Mouse (Mus musculus): Measurements from ENCODE around the gene Cachd1.

Gene Cachd1

DNA sequence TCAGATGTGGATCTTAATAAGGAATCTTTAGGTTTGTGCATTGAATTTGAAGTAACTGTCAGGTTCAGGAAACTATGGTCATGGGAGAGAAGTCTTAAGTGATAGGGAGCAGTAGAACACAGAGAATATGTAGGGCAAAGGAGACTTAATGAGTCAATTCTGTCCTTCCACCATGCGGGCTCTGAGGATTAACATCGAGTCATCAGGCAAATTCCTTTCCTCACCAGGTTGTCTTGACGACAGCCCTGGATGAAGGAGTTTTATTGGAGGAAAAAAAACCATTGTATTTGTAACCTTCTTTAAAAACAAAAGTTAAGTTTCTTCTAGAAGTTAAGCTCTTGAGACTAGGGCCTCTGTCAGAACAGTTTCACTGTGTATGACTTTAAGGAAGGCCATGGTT, 100.9 kb downstream of the Cachd1 start:
- DNase-seq = no peak

DNA sequence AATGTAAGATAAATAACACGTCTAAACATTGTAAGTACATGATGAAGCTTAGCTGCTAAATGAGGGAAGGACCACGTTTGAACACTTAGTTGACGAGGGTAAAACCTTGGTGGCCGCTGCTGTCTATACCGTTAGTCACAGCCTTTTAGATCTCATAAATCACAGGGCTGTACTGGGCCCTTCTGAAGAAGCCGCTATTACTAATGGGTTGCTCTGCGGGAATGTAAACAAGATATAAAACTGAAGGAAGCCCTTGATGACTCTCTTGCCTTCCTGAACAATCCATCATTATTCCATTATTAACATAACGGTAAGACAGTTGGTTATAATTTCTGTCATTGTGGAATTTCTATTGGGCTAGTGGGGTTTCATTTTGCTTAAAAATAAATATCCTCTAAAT, 102.9 kb downstream of the Cachd1 start:
- no peak for DNase-seq

DNA sequence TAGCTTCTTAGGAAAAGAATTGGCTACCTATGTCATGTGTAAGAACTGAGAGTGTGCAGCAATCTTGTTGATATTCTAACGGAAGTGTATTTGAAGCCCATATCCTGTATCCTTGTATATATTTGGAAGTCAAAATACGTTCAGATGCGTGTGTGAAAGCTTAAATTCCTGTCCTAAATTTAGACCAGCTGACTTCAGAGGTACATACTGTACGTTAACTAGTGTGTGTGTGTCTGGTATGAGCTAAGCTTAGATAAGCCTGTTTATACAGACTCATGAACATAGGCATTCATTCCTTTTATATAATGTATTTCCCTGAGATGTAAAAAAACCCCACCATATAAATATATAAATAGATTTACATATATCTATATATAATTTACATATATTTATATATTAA, 103.6 kb downstream of the Cachd1 start:
- DNase-seq = no peak

DNA sequence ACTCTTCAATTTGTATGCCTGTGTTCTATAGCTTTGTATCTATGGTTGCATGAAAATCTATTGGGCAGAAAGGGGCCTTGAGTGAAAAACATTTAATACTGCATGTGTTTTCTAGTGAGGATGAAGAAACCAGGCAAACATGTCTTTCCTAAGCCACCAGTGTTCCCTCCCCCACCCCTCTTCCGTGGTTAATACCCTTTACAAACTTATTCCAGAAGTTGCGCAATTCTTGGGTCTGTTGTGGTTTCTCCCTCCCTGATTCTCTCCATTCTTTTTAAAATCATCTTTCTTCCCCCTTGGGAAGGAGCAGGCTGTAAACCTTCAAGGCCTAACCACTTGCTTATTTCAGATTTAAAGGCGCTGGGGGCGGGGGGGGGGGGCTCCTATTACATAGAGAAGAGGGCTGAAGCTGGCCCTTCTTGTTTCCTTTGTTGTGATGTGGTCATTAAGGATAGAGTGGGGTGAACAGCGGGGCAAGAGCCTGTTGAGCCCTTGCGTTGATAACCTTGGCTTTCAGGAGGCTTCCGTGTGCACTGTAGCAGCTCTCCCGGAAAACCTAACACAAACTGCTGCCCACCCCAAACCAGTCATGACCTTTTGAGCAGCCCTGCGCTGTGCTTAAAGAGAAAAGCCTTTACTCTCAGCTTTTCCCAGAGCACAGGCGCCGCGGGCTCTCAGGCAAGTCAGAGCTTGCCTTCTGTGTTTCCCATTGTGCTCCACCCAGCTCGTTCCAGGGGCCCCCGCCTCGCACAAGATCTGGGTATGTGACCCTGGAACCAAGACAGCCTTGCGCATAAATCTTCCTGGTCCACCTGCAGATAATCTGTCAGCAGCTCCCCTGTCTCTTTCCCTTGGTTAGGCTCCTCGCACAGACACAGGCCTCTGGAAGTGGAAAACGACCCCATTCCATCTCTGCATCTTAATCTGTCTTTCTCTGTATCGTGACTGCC, 109.6 kb downstream of the Cachd1 start:
- DNase-seq = peak; percentile 55 to 60

DNA sequence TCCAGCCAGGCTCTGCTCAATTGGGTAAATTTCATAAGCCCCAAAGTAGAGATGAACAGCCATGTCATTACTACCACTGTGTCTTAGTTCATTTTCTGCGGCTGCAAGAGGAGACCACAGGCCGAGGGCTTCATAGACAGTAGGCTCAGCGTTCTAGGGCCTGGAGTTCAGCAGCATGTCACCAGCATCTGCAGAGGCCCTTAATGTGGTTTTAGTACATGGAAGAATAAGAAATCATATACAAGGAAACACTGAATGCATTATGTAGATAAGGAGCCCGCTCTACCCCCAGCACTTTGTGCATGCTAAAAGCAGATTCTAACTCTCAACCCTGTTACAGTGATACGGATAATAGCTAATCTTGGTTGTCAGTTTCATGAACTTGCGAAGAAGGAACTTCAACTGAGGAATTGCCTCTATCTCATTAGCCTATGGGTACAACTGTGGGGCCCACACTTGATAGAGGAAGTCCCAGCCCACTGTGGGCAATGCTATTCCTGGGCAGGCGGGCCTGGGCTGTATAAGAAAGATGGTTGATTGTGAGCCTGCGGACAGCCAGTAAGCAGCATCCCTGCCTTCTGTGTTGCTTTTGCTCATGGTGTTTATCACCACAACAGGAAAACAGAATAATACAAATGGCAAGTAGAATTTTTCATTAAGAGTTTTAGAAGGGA, 110.4 kb downstream of the Cachd1 start:
- no peak for DNase-seq

DNA sequence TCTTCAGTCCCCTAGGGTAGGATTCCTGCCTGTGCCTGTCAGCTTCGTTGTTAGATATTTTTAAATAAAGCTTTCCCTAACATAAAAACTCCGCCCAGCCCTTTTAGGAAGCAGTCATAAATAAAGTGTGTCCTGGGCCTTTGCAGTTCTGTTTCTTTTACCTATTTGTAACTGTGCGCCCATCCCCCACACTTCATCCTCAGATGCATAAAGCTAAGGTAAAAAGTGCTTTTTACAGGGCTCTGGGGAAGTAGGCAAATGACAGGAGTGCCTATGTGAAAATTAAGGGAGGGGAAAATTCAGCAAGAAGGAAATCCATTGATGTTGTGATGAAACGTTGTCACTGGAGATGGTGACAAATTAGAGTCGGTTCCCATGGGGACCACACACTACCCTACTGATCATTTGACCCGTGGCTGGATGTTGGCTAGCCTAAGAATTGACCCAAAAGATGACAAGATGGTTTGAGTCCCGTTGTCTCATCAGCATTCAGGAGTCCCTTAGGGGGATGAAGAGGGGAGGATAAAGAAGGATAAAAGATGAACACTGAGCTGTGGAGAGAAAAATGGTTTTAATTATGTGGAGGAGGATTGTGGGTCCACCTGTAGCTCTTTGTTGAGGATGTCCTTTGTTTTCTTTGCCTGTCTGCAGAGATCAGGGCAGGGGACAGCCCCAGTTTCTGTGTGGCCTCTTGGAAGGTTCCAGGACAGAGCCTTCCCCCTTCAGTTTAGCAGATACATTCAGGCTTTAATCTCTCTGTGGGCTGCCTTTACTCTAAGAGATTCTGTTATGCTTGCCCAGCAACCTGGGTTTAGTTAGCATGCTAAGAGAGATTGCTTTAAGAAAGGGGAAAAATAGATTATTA, 113.9 kb downstream of the Cachd1 start:
- no peak for DNase-seq

DNA sequence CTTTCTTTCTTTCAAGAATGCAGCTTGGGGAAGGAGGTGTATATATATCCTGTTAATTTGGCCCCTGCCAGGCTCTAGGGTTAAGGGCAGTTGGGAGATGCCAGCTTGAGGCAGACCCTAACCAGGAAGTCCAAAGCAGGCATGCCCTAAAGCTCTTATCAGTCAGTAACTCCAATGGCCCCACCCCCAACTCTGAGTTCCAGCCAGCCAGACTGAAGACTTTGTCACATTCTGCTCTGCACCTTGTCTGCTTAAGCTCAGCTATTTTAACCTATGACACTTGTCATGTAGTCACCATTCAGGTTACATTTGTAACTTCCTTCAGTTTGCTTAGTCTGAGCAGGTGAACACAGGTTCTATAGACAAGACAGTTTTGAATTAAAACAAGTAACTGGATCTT, 117.3 kb downstream of the Cachd1 start:
- DNase-seq = no peak

DNA sequence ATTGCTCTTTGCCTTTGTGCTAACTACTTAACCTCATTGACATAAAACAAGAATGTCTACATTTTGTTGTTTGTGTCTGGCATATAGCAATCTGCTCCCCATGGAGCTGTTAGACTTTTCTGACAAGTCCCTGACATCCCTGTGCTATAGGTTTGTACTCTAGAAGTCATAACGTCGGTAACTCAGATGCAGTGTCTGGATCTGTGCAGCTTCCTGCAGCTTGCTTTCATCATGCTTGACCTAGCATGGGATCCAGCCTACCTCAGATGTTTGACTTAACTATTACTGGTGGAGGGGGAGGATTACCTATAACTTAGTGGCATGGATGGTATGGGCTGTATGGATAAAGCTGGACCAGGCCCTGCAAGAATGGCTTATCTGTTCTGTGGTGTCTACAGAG, 117.7 kb downstream of the Cachd1 start:
- DNase-seq = no peak

DNA sequence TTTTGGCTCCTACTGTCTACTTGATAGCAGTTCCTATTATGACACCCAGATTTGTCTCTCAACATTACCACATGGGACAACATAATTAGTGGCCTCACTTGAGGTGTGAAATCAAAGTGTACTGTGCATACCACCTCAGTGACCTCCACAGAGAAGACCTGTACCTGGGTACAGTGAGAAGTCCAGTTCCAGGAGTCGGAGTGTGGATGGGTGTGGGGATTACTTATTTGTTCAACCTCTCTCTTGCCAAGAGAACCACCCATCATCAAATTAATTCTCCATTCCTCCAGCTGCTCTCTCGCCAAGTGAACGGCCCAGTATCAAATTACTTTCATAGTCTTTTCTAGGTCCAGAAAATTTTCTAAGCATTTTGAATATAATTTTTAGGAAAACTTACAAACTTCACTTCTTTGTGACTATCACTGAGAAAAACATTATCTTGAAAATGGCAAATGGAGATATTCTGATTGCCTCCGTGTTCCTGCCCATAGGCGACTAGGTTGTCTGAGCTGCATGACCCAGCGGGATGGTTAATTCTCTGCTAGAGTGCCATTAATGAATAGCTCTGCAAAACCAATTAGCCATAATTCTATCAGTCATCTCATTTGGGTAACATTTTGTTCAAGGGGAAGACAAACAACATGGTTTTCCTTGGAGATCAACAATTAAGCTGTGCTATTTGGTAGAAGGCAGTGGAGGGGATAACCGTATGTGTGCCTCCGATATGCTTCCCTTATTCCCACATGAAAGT, 120.0 kb downstream of the Cachd1 start:
- no peak for DNase-seq

DNA sequence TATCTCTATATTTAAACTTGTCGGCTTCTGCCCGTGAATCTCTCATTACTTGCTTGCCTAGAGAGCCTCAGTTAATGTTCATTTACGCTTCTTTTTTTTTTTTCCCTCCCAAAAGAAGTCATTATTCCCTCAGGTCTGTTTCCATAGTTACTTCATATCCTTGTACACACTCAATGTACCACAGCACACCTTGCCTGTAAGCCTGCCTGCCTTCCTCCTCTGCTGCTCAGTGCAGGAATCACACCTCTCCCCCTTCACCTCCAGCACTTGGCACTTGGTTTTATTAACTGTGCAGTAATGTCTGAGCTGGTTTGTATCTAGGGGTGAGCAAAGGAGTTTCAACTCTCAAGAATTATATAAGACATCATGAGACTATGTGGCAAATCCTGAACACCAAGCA, 121.5 kb downstream of the Cachd1 start:
- no peak for DNase-seq

DNA sequence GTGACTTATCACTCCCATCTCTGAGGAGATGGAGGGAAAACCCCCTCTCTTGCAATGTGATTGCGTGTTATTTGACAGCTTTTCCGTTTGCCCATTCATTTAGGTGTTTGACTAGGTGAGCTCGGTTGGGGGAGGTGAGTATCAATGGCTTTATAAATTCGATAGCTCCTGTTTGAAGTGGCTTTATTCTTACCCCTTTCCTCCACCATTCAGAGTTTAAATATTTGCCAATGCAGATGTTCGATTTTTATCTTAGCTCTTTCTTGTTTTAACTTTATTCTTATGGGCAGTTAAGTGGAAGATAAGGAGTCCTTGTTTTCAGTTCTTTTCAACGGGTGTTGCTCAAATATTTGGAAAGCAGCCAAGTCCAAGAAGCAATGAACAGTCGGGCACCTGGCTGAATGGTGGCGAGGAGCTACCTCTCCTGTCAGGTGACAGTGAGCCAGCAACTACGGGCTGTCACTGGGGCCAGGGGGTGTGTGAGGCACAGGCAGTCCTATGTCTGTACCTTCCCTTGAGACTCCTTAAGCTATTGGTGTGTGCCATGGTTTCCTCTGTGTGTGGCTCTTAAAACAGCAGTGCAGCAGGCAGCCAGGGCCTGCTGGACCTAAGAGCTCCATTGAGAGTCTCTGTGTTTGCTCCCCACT, 133.3 kb downstream of the Cachd1 start:
- peak; percentile 49 to 74 for DNase-seq

DNA sequence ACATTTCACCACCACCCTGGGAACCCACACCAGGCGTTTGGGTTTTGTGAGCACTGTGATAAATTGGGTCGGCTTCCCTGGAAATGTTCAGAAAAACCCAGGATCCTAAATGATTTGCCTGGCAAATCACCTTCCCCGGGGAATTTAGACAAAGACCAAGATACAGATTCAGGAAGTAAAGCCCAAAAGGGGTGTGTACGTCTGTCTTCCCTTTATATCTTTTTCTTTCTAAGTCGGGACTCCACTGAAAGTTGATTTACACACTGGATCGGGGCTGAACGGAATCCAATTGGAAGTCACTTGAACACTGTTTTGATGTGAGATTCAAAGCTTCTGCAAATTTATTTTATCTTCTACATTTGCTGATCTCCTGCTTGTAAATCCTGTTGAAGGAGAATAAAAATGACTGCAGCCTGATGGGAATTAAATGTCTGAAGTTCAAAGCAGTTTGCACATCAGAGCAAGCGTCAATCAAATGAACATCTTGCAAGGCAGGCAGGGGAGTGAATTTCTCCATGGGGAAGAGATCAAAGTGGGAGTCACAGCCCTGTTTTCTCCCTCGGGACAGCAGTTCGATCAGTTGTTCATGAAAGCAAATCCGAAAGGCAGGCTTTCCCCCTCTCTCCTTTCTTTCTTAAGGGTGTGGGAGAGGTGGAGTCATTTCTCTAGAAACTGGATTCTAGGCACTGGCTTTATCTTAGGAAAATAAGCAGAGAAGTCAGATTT, 134.3 kb downstream of the Cachd1 start:
- no peak for DNase-seq

DNA sequence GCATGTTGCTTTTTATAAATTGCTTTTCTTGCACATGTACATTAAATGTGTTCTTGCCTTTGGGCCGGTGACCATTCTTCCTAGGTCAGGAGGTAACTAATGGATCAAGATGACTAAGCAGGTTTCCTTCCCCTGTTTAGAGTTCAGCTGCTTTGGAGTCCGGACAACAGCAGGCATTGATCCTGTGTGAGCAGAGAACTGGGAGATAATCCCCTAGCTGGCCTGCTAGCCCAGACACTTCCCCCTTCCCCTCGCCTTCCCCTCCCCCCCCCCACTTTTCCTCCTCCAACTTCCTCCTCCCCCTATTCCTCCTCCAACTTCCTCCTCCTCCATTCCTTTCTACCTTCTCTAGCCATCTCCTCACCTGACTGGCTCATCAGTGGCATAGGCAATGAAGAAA, 135.2 kb downstream of the Cachd1 start:
- no peak for DNase-seq

DNA sequence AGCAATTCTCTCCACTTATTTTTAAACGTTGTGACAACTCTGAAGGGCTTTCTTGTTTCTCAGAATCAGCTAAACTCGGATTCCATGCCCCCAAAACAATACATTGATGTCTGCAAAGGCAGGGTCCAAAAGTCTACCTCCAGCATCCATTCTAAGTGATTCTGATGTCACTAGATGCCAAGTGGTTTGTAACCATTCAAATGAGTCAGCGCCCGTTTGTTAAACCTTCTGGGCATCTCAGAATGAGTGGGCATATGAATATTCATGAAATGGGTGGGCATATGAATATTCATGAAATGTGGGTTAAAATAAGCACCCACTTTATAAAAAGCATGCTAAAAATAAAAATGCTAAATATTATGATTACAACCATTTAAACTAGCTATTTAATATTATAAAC, 137.2 kb downstream of the Cachd1 start:
- no peak for DNase-seq

DNA sequence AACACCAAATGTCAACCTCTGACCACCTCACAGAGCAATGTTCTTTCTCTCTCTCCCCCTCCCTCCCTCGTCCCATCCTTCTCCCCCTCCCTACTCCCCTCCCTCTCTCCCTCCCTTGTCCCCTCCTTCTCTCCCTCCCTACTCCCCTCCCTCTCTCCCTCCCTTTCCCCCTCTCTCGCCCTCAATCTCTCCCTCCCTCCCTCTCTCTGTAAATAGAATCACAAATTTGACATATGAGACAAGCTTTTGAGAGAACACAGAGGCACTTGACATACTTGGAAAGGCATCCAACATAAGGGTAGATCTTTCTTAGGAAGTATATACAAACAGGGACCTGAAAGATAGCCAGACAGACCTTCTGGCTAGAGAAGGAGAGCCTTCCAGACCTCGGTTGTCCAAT, 138.1 kb downstream of the Cachd1 start:
- no peak for DNase-seq

DNA sequence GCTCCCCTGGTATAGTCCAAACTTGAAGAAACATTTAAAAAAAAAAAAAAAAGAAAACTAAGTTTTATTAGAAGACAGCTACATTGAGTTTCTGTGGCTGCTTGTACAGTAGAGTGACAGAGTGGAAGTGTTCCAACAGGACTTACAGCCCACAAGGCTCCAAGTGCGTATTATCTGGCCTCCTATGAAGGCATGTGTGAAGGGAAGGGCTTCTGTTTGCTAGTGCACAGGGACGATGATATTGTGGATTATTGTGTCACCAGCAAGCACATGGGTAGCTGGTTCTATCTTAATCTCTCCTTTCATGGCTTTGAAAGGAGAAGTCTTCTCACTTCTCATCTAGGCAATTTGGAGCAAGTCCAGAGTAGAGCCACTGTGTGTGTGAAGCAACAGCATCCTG, 138.6 kb downstream of the Cachd1 start:
- DNase-seq = no peak

DNA sequence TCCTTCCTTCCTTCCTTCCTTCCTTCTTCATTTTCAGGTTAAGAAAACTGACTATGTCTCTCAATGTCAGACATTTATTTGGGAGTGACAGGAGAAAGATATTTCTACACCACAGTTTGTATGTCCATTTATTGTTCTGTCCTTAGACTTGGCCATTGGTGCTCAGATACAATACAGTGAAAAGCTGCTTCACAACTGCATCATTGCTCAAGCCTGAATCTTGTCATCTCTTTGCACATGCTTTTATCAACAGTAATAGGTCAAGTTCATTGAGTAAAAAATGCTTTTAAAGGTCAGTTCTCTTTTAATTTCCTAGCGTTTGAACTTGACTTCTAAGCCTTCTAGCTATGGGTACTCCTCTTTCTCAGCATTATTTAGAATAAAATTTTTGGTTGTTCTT, 141.0 kb downstream of the Cachd1 start:
- DNase-seq = no peak

DNA sequence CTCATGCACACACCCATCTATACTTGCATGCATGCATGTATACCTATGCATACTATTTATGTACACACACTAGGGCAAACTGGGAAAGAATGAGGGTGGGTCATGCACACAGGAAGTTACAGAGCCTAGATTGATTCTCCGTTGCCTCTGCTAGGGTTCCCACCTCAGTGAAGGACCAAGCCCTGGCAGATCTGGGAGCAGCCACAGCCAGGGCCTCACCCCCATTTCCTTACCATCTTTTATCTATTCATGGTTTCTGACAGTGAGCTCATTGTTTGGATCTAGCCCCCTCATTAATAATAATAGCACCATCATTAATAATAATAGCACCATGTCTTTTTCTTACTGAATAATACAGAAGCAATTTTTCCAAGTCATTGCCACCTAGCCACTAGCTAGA, 143.9 kb downstream of the Cachd1 start:
- no peak for DNase-seq

DNA sequence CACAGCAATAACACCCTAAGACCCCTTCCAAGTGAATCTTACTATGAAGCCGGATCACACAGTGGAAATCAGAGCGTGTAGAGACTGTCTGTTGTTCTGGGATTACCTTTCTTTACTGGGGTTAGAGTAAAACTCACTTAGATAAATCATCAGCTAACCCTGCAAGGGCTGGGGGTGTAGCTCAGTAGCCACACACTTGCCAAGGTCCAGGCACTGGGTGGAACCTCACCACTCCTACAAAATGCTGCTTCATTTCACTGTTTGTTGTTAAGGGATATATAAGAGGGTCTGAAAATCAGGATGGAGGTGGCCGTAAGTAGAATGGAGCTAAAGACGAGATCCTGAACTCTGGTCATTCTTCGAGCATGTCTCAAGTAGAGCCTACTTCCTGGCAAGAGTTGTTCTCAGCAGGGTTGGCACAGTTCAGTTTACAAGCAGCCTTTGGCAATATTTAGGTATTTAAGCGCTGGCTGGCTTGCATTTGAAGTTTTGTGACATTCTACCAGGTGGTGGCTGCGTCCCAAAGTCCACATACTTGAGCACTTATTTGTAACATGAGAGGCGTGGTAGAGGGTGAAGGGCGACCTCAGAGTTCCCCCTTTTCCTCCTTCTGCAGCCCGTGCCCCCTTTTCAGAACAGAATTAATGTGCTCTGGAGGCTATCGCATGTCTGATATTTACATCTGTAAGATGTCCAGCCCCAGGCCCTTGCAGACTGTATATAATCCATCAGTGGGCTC, 146.5 kb downstream of the Cachd1 start:
- peak; percentile 84 to 89 for DNase-seq

DNA sequence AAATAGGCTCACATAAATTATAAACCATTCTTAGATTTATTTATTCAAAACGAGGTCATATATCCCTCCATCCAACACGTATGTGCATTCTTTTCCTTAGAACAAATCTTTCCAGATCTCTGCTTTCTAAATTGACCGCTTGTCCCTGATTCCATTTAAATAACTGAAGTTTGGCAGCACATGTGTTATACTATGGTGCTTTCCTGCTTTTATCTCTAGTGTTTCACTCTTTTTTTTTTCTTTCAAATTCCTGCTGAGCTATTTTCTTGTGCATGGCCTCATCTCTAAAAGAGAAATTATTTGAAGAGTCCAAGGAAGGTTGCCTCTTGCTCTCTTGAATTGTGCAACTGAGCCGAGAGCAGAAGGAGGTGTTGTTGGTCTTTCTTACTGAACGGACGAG, 147.1 kb downstream of the Cachd1 start:
- DNase-seq = peak in 1 of 2 experiments; percentile 11

DNA sequence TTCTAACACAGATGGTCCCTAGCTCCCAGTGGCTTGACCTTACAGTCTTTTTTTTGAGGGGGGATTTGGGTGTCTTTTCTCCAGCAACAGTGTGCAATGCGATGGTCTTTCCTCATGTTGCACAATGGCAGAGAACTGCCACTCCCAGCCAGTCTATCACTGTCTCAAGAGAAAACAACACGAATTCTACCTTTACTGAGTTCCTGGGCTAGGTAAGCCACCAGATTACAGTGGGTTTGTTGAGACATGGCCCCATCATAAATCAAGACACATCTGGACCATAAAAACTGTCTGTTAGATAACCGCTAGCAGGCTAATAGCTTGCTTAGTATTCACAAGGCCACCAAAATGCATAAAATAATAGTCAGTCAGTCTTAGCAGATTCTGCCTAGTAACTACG, 147.8 kb downstream of the Cachd1 start:
- no peak for DNase-seq

Data from lung, adult 18-20 months (tissue).